Mouse (Mus musculus) T-helper 2 cell (primary cell): ENCODE data around the gene Tnfsf11.

Experiments used
- in situ Hi-C: fragments of 300-600 bp; cut with MboI, MseI; formaldehyde crosslinking; loops from one replicate; pipeline ENCODE4 v1.15.1; 2025; ENCODE audit warnings: high pct_unique_total_duplicates

The Tnfsf11 gene

GRCm38 (mm10) chr14:78287906-78288800 is 19.7 kb downstream of the Tnfsf11 start:
- in situ Hi-C loops, result no loop called here

DNA sequence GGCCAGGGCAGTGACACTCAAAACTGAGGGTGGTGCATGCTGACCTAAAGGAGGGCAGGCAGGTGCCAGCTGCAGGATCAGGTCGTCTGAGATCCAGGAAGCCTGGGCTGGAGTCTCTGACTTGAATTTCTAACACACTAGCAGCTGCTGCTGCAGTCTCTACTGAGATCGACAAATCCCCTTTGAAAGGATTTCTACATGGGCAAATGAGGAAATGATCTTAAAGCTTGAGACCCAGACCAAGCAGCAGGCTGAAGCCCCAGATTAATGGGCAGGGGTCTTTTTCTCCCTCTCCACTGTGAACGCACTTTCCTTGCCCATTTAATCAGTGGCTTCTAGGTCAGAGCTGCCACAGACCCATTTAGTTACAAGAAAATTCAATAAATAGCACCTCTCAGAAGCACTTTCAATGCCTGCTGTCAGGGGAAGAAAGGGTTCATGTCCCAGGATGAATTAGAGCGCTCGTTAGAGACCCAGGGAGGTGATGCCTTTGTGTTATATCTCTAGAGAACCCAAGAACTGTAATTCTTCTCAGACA is 21.8 kb downstream of the Tnfsf11 start:
- in situ Hi-C loops, result no loop called here

- in situ Hi-C loops, result no loop called here
Observed at GRCm38 (mm10) chr14:78282490-78282889, 25.4 kb downstream of the Tnfsf11 start.

DNA sequence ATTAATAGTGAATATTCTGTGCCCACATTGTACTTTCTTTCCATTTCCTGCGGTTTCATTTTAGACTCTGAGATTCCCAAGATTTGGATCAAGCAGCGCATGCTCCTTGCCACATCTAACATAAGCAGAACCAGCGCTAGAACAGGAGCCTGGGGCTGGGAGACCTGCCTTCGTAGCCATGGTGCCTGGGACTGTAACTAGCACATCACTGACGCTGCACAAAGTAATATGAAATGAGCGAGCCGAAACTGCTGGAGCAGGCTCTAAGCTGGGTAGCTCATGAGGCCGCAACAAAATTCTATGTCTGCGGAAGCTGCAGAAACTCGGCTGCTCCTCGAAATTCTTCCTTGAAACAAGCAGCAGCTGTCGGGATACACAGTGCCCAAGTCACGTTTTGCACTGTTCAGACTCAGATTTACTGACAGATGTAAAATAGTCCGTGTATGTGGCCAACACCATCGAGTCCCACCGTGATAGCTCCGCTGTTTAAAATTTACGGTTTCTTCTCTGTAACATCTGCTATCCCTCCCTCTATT is 31.4 kb downstream of the Tnfsf11 start:
- in situ Hi-C loops, result loop anchor here (10.0 kb wide), 1 partner anchor 72 kb away; no protein-coding TSS in a partner anchor

GRCm38 (mm10) chr14:78274851-78275250 is 33.0 kb downstream of the Tnfsf11 start:
- in situ Hi-C loops, result loop anchor here (10.0 to 25.0 kb wide), 2 partner anchors 70 to 213 kb away; no protein-coding TSS in a partner anchor

GRCm38 (mm10) chr14:78274146-78274545 is 33.7 kb downstream of the Tnfsf11 start:
- in situ Hi-C loops, result loop anchor here (10.0 to 25.0 kb wide), 2 partner anchors 69 to 212 kb away; no protein-coding TSS in a partner anchor

DNA sequence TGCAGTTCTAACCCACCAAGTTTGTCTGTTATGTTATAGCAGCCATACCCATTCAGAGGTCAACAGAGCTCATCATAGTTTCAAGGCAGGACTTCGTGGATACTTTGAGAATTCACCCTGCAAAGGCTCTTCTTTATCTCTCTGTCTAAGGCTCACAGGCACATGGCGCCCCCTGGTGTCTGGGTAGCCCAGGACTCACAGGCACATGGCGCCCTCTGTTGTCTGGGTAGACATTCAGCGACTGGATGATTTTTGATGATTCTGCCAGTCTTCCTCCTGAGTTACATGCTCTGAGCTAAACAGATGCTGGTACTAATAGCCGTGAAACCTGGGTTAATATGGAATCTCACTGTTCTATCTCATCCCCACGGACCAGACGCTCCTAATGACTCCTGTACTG is 34.3 kb downstream of the Tnfsf11 start:
- in situ Hi-C loops, result loop anchor here (10.0 to 25.0 kb wide), 2 partner anchors 69 to 211 kb away; no protein-coding TSS in a partner anchor

DNA sequence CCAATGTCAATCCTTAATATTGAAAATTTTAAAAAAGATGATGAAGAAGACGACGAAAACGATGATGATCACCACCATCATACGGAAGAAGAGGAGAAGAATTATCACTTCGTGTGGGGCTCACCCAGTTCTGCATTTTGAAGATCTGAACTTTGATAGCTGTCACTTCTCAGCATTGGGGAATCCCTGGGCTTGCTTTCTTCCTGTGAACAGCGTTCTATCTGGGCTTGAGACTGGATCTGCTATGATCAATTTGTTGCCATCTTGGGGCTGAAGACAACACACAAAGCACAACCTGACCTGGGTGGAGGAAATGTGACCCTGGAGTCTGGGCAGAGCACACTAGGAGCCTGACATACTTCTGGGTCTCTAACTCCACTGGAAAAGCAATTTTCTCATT is 43.0 kb downstream of the Tnfsf11 start:
- in situ Hi-C loops, result loop anchor here (25.0 kb wide), 1 partner anchor 203 kb away; no protein-coding TSS in a partner anchor

DNA sequence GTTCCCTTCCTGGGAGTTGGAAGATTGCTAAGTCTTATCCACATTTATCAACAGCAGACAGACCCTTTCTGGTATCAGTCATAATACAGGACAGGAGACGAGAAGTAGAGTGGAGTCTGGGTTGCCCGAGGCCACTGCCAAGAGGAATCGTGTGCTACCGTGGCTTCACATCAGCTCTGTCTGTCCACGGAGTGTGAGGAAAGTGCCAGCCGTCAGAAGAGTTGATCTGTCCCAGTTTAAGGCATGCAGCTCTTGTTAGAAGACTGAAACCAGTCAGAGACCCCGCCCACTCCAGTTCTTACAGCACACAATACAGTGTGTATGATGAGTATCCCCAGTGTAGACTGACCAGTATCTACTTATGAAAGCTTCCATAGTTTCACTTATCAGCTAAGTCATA is 45.2 kb downstream of the Tnfsf11 start:
- in situ Hi-C loops, result loop anchor here (25.0 kb wide), 1 partner anchor 200 kb away; no protein-coding TSS in a partner anchor

GRCm38 (mm10) chr14:78261246-78261645 is 46.6 kb downstream of the Tnfsf11 start:
- in situ Hi-C loops, result loop anchor here (25.0 kb wide), 1 partner anchor 199 kb away; no protein-coding TSS in a partner anchor

DNA sequence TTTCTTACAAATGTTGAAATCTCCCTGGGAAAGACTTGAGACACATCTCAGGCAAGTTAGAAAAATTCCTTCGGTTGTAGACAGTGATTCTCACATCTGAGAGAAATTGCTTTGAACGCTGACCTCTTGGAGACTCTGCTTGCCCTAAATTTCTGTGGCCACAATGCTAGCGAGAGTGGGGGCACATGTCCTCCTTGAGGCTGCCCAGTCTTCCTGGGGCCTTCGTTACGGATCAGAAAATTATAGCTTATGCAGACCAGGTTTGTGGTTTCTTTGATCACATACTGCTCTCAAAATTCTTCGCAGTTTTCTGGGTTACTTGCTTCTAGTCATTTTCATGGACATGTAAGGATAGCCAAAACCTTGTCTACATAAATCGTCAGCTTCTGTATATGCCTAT is 53.8 kb downstream of the Tnfsf11 start:
- in situ Hi-C loops, result loop anchor here (25.0 kb wide), 1 partner anchor 192 kb away; no protein-coding TSS in a partner anchor

- in situ Hi-C loops, result no loop called here
Observed at GRCm38 (mm10) chr14:78246601-78247000, 61.2 kb downstream of the Tnfsf11 start.

DNA sequence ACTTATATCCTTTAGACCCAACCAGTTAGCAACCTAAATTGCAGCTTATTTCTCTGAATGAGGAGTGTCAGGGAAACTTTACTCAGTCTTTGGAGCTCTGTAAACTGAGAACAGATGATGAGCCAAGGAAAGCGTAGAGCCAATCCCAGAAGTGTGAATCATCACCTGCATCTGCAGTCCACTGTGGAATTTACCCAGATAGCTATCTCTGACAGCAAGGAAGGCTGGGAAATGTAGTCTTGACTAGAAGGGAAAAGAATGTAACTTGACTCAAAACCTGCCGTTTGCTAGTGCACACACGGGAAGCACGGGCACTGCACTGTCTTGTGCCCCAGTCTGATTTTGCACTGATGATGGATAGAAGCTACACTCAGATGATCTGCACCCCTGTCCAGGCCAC is 63.0 kb downstream of the Tnfsf11 start:
- in situ Hi-C loops, result no loop called here

- in situ Hi-C loops, result no loop called here
Observed at GRCm38 (mm10) chr14:78239346-78239745, 68.5 kb downstream of the Tnfsf11 start.

DNA sequence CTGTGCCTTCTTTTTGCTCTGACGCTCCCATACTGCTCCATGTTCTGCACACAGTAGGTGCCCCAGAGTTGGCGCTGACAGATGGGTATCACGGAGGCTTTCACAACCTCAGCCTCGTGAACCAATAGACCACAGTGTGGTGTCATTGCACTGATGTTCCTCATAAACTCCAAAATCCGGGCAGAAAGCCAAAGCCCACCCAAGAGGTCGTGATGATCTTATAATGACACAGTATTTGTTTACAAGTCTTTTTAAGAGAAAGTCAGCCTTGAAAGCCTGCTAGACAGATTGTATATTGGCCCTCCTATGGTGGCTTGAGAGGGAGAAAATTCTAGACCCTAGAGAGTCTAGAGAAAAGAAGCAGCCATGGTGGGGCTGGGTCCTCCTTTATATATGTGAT is 70.6 kb downstream of the Tnfsf11 start:
- in situ Hi-C loops, result no loop called here

GRCm38 (mm10) chr14:78236144-78236543 is 71.7 kb downstream of the Tnfsf11 start:
- in situ Hi-C loops, result no loop called here

DNA sequence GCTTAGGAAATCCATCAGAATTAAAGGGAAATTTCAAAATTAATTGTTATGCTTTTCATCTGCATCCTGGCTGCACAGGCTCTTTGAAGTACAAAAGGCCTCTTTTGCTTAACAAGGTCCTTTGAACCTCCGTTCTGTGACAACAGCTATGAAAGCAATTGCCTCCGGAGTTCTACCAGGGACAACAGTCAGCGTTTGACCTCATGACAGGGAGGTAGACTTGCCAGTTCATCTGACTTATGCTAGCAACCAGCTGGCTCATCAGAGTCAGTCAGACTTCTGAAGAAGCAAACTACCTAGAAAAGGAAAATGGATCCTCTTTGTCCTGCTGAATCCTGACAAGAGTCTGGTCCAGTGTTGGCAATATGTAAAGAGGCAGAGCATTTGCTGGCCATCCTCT is 72.5 kb downstream of the Tnfsf11 start:
- in situ Hi-C loops, result no loop called here

- in situ Hi-C loops, result no loop called here
Observed at GRCm38 (mm10) chr14:78229012-78229411, 78.8 kb downstream of the Tnfsf11 start.
